Mouse (Mus musculus): ENCODE results near the gene Tsks. TPM values are rescaled to one million over a fixed set of nuclear protein-coding genes. Genes with fewer than 3 reads are reported as not detected.
A peak's percentile ranks its signal among the peaks of the same experiment; 100 is the strongest.

Tsks gene
- polyA plus RNA-seq, 1 experiment from 2014 or later = 0.10 TPM

GRCm38 (mm10) chr7:44962337-44962736 lies 19.3 kb downstream of the Tsks start:
- Histone ChIP-seq H3K9ac (ENCODE audit: low read depth, low read length) (no peak overlapping the region), H3K4me2 (no peak overlapping the region), H3K27ac (ENCODE audit: low read depth, low read length) (no peak overlapping the region), H3K4me3 (ENCODE audit: low read depth, low read length) (no peak overlapping the region), H3K27me3 (replicated peaks; ENCODE audit: control insufficient read depth, insufficient read depth, low read length) (no peaks in the 10 kb centered on the region), H3K4me1 (replicated peaks; ENCODE audit: control insufficient read depth, insufficient read depth, low read length) (peaks cover 6% of the 10 kb centered on the region; the same call in 1 of the 2 replicates), H3K36me3 (ENCODE audit: control insufficient read depth, insufficient read depth, low read length) (no peaks in the 10 kb centered on the region; the same call in 1 of the 2 replicates), H3K9me3 (ENCODE audit: control insufficient read depth, low read length) (no peaks in the 10 kb centered on the region)
- 62% methylated on average over 8 of the region's 8 CpGs for WGBS
- ATAC-seq (replicated peaks; ENCODE audit: low FRiP score) = no peak
- no peak for DNase-seq (ENCODE audit: low spot score)

- H3K36me3 ChIP-seq (ENCODE audit: control insufficient read depth, insufficient read depth, low read length) = no peaks in the 10 kb centered on the region; the same call in 1 of the 2 replicates
Measured at GRCm38 (mm10) chr7:44962831-44963230, 19.8 kb downstream of the Tsks start.

GRCm38 (mm10) chr7:44964990-44965389 lies 22.0 kb downstream of the Tsks start:
- H3K4me1 ChIP-seq (replicated peaks; ENCODE audit: control insufficient read depth, insufficient read depth, low read length) = peaks cover 6% of the 10 kb centered on the region; the same call in 1 of the 2 replicates
- H3K4me3 ChIP-seq (ENCODE audit: low read depth, low read length) = no peak overlapping the region
- H3K27ac ChIP-seq (ENCODE audit: low read depth, low read length) = no peak overlapping the region
- no peaks in the 10 kb centered on the region for H3K9me3 ChIP-seq (ENCODE audit: control insufficient read depth, low read length)
- WGBS = 88% methylated on average over 13 of the region's 13 CpGs
- DNase-seq (ENCODE audit: low spot score) (no peak), ATAC-seq (replicated peaks; ENCODE audit: low FRiP score) (no peak)
- no peaks in the 10 kb centered on the region for H3K27me3 ChIP-seq (replicated peaks; ENCODE audit: control insufficient read depth, insufficient read depth, low read length)
- no peak overlapping the region for H3K9ac ChIP-seq (ENCODE audit: low read depth, low read length)
- H3K36me3 ChIP-seq (ENCODE audit: control insufficient read depth, insufficient read depth, low read length) = no peaks in the 10 kb centered on the region; the same call in 1 of the 2 replicates
- no peak overlapping the region for H3K4me2 ChIP-seq

More at GRCm38 (mm10) chr7:44962831-44963230, 19.8 kb downstream of the Tsks start:
- H3K4me1 ChIP-seq (replicated peaks; ENCODE audit: control insufficient read depth, insufficient read depth, low read length) = peaks cover 6% of the 10 kb centered on the region; the same call in 1 of the 2 replicates
- DNase-seq (ENCODE audit: low spot score) = no peak
- ATAC-seq (replicated peaks; ENCODE audit: low FRiP score) = no peak
- no peak overlapping the region for H3K27ac ChIP-seq (ENCODE audit: low read depth, low read length)
- H3K27me3 ChIP-seq (replicated peaks; ENCODE audit: control insufficient read depth, insufficient read depth, low read length) = no peaks in the 10 kb centered on the region
- H3K4me3 ChIP-seq (ENCODE audit: low read depth, low read length) = no peak overlapping the region
- no peak overlapping the region for H3K9ac ChIP-seq (ENCODE audit: low read depth, low read length)
- 80% methylated on average over 5 of the region's 5 CpGs for WGBS
- H3K9me3 ChIP-seq (ENCODE audit: control insufficient read depth, low read length) = no peaks in the 10 kb centered on the region
- H3K4me2 ChIP-seq = no peak overlapping the region

GRCm38 (mm10) chr7:44965975-44966374 lies 23.0 kb downstream of the Tsks start:
- no peaks in the 10 kb centered on the region for H3K9me3 ChIP-seq (ENCODE audit: control insufficient read depth, low read length)
- 74% methylated on average over 7 of the region's 7 CpGs for WGBS
- H3K36me3 ChIP-seq (ENCODE audit: control insufficient read depth, insufficient read depth, low read length) = no peaks in the 10 kb centered on the region; the same call in 1 of the 2 replicates
- no peaks in the 10 kb centered on the region for H3K27me3 ChIP-seq (replicated peaks; ENCODE audit: control insufficient read depth, insufficient read depth, low read length)
- DNase-seq (ENCODE audit: low spot score) (no peak), ATAC-seq (replicated peaks; ENCODE audit: low FRiP score) (no peak)
- H3K9ac ChIP-seq (ENCODE audit: low read depth, low read length) = no peak overlapping the region
- no peak overlapping the region for H3K27ac ChIP-seq (ENCODE audit: low read depth, low read length)
- peaks cover 9% of the 10 kb centered on the region; the same call in 1 of the 2 replicates for H3K4me1 ChIP-seq (replicated peaks; ENCODE audit: control insufficient read depth, insufficient read depth, low read length)
- H3K4me3 ChIP-seq (ENCODE audit: low read depth, low read length) = no peak overlapping the region
- H3K4me2 ChIP-seq = no peak overlapping the region

GRCm38 (mm10) chr7:44966638-44967037 lies 23.6 kb downstream of the Tsks start:
- Histone ChIP-seq H3K4me3 (ENCODE audit: low read depth, low read length) (no peak overlapping the region), H3K27me3 (replicated peaks; ENCODE audit: control insufficient read depth, insufficient read depth, low read length) (no peaks in the 10 kb centered on the region), H3K9me3 (ENCODE audit: control insufficient read depth, low read length) (no peaks in the 10 kb centered on the region), H3K9ac (ENCODE audit: low read depth, low read length) (no peak overlapping the region), H3K4me2 (no peak overlapping the region), H3K36me3 (ENCODE audit: control insufficient read depth, insufficient read depth, low read length) (no peaks in the 10 kb centered on the region; the same call in 1 of the 2 replicates), H3K4me1 (replicated peaks; ENCODE audit: control insufficient read depth, insufficient read depth, low read length) (peaks cover 11% of the 10 kb centered on the region), H3K27ac (ENCODE audit: low read depth, low read length) (no peak overlapping the region)
- 56% methylated on average over 15 of the region's 15 CpGs for WGBS
- DNase-seq (ENCODE audit: low spot score) = no peak
- no peak for ATAC-seq (replicated peaks; ENCODE audit: low FRiP score)

- ATAC-seq (replicated peaks; ENCODE audit: low FRiP score) (peak; percentile 91), DNase-seq (ENCODE audit: low spot score) (peak; percentile 86)
- peak overlapping the region; percentile 47 for H3K4me3 ChIP-seq (ENCODE audit: low read depth, low read length)
- H3K36me3 ChIP-seq (ENCODE audit: control insufficient read depth, insufficient read depth, low read length) = peaks cover 2% of the 10 kb centered on the region; the same call in 1 of the 2 replicates
- H3K27ac ChIP-seq (ENCODE audit: low read depth, low read length) = no peak overlapping the region
- H3K27me3 ChIP-seq (replicated peaks; ENCODE audit: control insufficient read depth, insufficient read depth, low read length) = no peaks in the 10 kb centered on the region
- peak overlapping the region; percentile 6; the same call in 1 of the 2 replicates for H3K9ac ChIP-seq (ENCODE audit: low read depth, low read length)
- no peaks in the 10 kb centered on the region for H3K9me3 ChIP-seq (ENCODE audit: control insufficient read depth, low read length)
- under 1% methylated on average over 36 of the region's 36 CpGs for WGBS
- H3K4me1 ChIP-seq (replicated peaks; ENCODE audit: control insufficient read depth, insufficient read depth, low read length) = peaks cover 22% of the 10 kb centered on the region
- peak overlapping the region; percentile 66 for H3K4me2 ChIP-seq
Measured at GRCm38 (mm10) chr7:44970231-44970691, 27.3 kb downstream of the Tsks start.

- DNase-seq (ENCODE audit: low spot score) = no peak
- peak overlapping the region; percentile 47 for H3K4me3 ChIP-seq (ENCODE audit: low read depth, low read length)
- H3K9ac ChIP-seq (ENCODE audit: low read depth, low read length) = 0 out of 2 replicates have a peak overlapping the region, but pooled peaks have one; percentile 6
Measured at GRCm38 (mm10) chr7:44971142-44971541, 28.1 kb downstream of the Tsks start.

GRCm38 (mm10) chr7:44973415-44974130 lies 30.6 kb downstream of the Tsks start:
- Histone ChIP-seq H3K27ac (ENCODE audit: low read depth, low read length) (peak overlapping the region; percentile 74; the same call in 1 of the 2 replicates), H3K4me3 (ENCODE audit: low read depth, low read length) (peak overlapping the region; percentile 43), H3K36me3 (ENCODE audit: control insufficient read depth, insufficient read depth, low read length) (peaks cover 28% of the 10 kb centered on the region), H3K27me3 (replicated peaks; ENCODE audit: control insufficient read depth, insufficient read depth, low read length) (no peaks in the 10 kb centered on the region), H3K4me1 (replicated peaks; ENCODE audit: control insufficient read depth, insufficient read depth, low read length) (peaks cover 23% of the 10 kb centered on the region), H3K9ac (ENCODE audit: low read depth, low read length) (peak overlapping the region; percentile 46), H3K4me2 (peak overlapping the region; percentile 75), H3K9me3 (ENCODE audit: control insufficient read depth, low read length) (no peaks in the 10 kb centered on the region)
- DNase-seq (ENCODE audit: low spot score) = no peak
- 45% methylated on average over 14 of the region's 14 CpGs for WGBS
- no peak for ATAC-seq (replicated peaks; ENCODE audit: low FRiP score)

More at GRCm38 (mm10) chr7:44971142-44971541, 28.1 kb downstream of the Tsks start:
- peaks cover 23% of the 10 kb centered on the region for H3K4me1 ChIP-seq (replicated peaks; ENCODE audit: control insufficient read depth, insufficient read depth, low read length)
- H3K27ac ChIP-seq (ENCODE audit: low read depth, low read length) = no peak overlapping the region
- 63% methylated on average over 7 of the region's 7 CpGs for WGBS
- ATAC-seq (replicated peaks; ENCODE audit: low FRiP score) = no peak
- H3K36me3 ChIP-seq (ENCODE audit: control insufficient read depth, insufficient read depth, low read length) = peaks cover 7% of the 10 kb centered on the region; the same call in 1 of the 2 replicates
- H3K9me3 ChIP-seq (ENCODE audit: control insufficient read depth, low read length) = no peaks in the 10 kb centered on the region
- no peaks in the 10 kb centered on the region for H3K27me3 ChIP-seq (replicated peaks; ENCODE audit: control insufficient read depth, insufficient read depth, low read length)
- H3K4me2 ChIP-seq = peak overlapping the region; percentile 66

All from liver, embryonic 11.5 days (tissue).